Mouse (Mus musculus) liver, adult 2 months (tissue): ENCODE results near the gene Kcnc2.

Experiments used
- CTCF ChIP-seq: fragments of 200-500 bp; IDR thresholded peaks from 2 replicates; pipeline ENCODE4 v1.5.1; 2011; ENCODE audit warnings: low read depth, low read length, control low read depth
- POLR2A ChIP-seq: fragments of 200-500 bp; IDR thresholded peaks from 2 replicates; pipeline ENCODE4 v1.6.1; 2011; ENCODE audit warnings: low read length, control low read depth; ENCODE audit not compliant: insufficient read depth; ENCODE audit errors: extremely low read depth

DNA sequence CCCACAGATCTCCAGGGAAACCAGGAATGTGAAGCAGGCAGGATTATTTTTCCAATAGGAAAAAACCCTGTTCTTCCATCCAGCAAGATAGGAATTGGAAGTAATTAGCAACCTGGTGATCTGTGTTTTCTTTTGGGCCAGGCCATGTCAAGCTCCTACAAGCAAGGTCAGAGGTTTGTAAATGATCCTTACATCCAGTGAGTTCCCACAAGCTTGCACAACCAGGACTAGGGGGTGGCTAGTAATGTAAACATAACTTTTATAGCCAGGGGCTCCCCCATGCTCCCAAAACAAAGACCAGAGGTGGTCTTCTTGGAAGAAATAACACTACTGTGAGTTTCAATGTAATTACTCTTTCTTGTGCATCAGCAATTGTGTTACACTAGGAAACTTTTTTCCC, 214.9 kb downstream of the Kcnc2 start:
- TF ChIP-seq POLR2A (no peak), CTCF (no peak)
